Mouse (Mus musculus) midbrain, postnatal 0 days (tissue): ENCODE measurements around the gene Ccr10. TPM values are rescaled to one million over a fixed set of nuclear protein-coding genes. Genes with fewer than 3 reads are reported as not detected.
A peak's percentile ranks its signal among the peaks of the same experiment; 100 is the strongest.
"Not testable (repeated sequence)": the region's sequence is repeated elsewhere in the genome, so short reads cannot be mapped to it uniquely, and the experiment has no call there.

Source experiments
- ATAC-seq: fragments of 200-750 bp; cut with Nextera tagmentation; 2 replicates; pipeline ENCODE4 v1.8.0; 2017; ENCODE audit warnings: moderate number of reproducible peaks, mild to moderate bottlenecking, moderate TSS enrichment, moderate library complexity; ENCODE audit not compliant: low FRiP score
- DNase-seq: peaks from one replicate; pipeline ENCODE4 v3.0.0-alpha.2; 2015; ENCODE audit warnings: low spot score
- H3K27ac ChIP-seq: fragments of 300-500 bp; sonication (generic); 2 replicates; pipeline ENCODE4 v1.5.1; 2014; ENCODE audit warnings: low read depth, mild to moderate bottlenecking, low read length, mixed read lengths
- H3K27me3 ChIP-seq: fragments of 300-500 bp; sonication (generic); 2 replicates; pipeline ENCODE4 v1.6.1; 2014; ENCODE audit warnings: low read length, control low read depth, mixed read lengths; ENCODE audit not compliant: insufficient read depth
- H3K36me3 ChIP-seq: fragments of 300-500 bp; sonication (generic); 2 replicates; pipeline ENCODE4 v1.6.1; 2014; ENCODE audit warnings: low read length, control low read depth, mixed read lengths; ENCODE audit not compliant: insufficient read depth
- H3K4me1 ChIP-seq: fragments of 300-500 bp; sonication (generic); 2 replicates; pipeline ENCODE4 v1.6.1; 2014; ENCODE audit warnings: mild to moderate bottlenecking, control low read depth, antibody characterized with exemption, low read length, mixed read lengths; ENCODE audit not compliant: insufficient read depth
- H3K4me2 ChIP-seq: fragments of 300-500 bp; sonication (generic); 2 replicates; pipeline ENCODE4 v1.6.1; 2014; ENCODE audit warnings: low read depth, mild to moderate bottlenecking, low read length, mixed read lengths; ENCODE audit not compliant: poor library complexity, severe bottlenecking
- H3K4me3 ChIP-seq: fragments of 300-500 bp; sonication (generic); 2 replicates; pipeline ENCODE4 v1.5.1; 2014; ENCODE audit warnings: low read depth, mild to moderate bottlenecking, low read length, moderate library complexity
- H3K9ac ChIP-seq: fragments of 300-500 bp; sonication (generic); replicated peaks from 2 replicates; pipeline ENCODE4 v1.6.1; 2014; ENCODE audit warnings: mild to moderate bottlenecking, low read length, moderate library complexity, mixed read lengths; ENCODE audit not compliant: poor library complexity, severe bottlenecking
- H3K9me3 ChIP-seq: fragments of 300-500 bp; sonication (generic); 2 replicates; pipeline ENCODE4 v1.6.1; 2016; ENCODE audit warnings: low read length, control low read depth
- CTCF ChIP-seq: IDR thresholded peaks from 2 replicates; pipeline ENCODE4 v1.5.1; 2016; ENCODE audit warnings: antibody characterized with exemption, mild to moderate bottlenecking
- WGBS: fragments of 180-500 bp; shearing (Covaris S2); extraction: QIAGEN DNeasy Blood & Tissue Kit; methylation state at CpG from one replicate; pipeline ENCODE4 v1.1.7; 2014; 5-methylcytosine and 5-hydroxymethylcytosine counted together
- polyA plus RNA-seq: library from polyadenylated mRNA; unstranded; fragments of >200 nt; fragmentation: Nextera tagmentation; extraction: Ambion mirVana; gene quantifications from 2 replicates; pipeline ENCODE4 v1.2.1, GENCODE M21; 2015
- total RNA-seq: library from RNA; depleted of rRNA; stranded (reverse); fragments of >200 nt; gene quantifications from 2 replicates; pipeline ENCODE4 v1.2.3, GENCODE M21; 2014

Gene Ccr10
- total and polyA plus RNA-seq, 2 experiments from 2014 or later: 0.83 to 1.4 TPM

DNA sequence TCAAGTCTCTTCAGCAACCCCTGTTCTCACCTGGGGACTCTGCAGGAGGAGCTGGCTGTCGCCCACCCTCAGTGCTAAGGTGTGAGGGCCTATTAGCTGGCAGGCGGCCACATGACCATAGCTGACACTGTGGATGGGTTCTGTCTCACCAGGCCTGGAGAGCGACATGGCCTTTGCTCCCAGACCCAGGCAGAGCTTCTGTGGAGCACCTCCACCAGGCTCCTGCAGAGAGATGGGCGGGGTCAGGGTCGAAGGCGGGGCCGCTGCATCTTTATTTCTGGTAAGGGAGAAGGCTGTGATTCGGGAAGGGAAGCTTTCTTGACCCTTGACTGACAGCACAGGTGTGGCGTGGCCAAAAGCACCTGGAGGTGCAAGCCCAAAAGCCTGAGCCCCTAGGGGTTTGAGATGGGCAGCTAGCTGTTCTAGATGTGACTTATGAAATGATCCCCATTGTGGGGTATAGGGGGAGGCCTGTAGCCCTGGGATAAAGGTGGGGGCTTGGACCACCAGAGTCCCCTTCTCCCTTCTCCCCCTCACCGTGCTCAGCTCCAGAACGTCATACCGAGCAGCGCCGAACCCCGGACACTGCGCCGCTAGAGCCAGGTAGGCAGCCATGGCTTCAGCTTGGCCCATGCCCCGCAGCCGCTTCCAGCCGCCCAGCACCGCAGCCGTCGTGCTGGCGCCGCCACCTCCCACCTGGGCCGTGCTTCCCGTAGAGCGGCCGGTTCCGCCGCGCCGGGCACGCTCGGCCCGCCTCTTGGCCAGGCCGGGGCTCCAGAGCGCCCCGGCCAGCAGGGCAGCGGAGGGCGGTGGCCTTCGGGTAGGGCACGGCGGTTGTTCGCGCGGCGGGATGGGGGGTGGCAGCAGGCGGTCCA, 11.5 kb downstream of the Ccr10 start:
- ATAC-seq: no peak
- peaks cover 42% of the 10 kb centered on the region for H3K36me3 ChIP-seq
- WGBS: 30% methylated on average over 48 of the region's 49 CpGs
- H3K4me3 ChIP-seq: peak overlapping the region; percentile 9; the same call in 1 of the 2 replicates
- H3K27ac ChIP-seq: no peak overlapping the region
- no peak for DNase-seq
- peak overlapping the region; percentile 32; the same call in 1 of the 2 replicates for H3K4me2 ChIP-seq
- 0 out of 2 replicates have a peak overlapping the region, but pooled peaks have one; percentile 13 for H3K9ac ChIP-seq
- TF ChIP-seq CTCF: no peak
- H3K27me3 ChIP-seq: peaks cover 47% of the 10 kb centered on the region
- H3K9me3 ChIP-seq: no peaks in the 10 kb centered on the region
- no peaks in the 10 kb centered on the region for H3K4me1 ChIP-seq

DNA sequence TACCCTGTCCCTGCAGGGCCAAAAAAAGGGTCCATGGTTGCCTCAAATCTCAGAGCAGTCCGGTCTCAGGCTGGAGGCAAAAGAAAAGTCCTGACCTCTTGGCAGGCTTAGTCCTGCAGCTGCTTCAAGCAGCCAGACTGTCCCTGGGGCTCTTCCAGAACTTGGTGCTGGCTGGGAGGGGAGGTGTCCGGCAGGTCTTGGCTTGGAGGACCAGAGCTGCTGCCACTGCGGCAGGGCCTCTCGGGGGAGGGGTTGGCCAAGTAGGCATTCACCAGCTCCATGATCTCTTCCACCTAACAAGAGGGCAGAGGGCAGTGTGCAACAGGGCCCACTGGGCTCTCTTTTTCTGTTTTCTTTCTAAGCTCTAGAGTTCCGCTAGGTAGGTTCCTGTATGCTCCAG, 12.5 kb downstream of the Ccr10 start:
- no peak overlapping the region for H3K4me3 ChIP-seq
- no peak overlapping the region for H3K27ac ChIP-seq
- H3K27me3 ChIP-seq: peaks cover 37% of the 10 kb centered on the region
- peak; percentile 67 for DNase-seq
- no peak for TF ChIP-seq CTCF
- peaks cover 41% of the 10 kb centered on the region for H3K36me3 ChIP-seq
- 0 out of 2 replicates have a peak, but pooled peaks have one; percentile 16 for ATAC-seq
- no peak overlapping the region for H3K4me2 ChIP-seq
- no peak overlapping the region for H3K9ac ChIP-seq
- no peaks in the 10 kb centered on the region for H3K4me1 ChIP-seq
- 51% methylated on average over 5 of the region's 5 CpGs for WGBS
- H3K9me3 ChIP-seq: no peaks in the 10 kb centered on the region

DNA sequence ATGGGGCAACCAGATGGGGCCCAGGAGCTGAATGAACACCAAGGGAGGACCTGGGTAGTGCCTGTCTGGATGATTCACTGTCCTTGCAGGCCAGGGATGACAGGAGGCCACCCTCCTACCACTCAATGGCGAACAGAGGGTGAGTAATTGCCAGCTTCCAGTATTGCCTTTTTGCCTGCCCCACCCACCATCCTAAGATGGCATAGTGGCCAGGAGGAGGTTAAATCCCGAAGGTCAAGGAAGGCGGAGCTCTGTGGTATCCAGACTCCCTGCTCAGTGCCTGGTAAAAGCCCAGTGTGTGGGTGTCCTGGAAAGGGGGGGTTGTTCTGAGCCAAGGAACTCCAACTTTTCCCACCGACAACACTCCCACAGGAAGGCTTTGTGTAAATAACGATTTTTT, 12.9 kb downstream of the Ccr10 start:
- no peak for ATAC-seq
- WGBS: 58% methylated on average over 5 of the region's 5 CpGs

DNA sequence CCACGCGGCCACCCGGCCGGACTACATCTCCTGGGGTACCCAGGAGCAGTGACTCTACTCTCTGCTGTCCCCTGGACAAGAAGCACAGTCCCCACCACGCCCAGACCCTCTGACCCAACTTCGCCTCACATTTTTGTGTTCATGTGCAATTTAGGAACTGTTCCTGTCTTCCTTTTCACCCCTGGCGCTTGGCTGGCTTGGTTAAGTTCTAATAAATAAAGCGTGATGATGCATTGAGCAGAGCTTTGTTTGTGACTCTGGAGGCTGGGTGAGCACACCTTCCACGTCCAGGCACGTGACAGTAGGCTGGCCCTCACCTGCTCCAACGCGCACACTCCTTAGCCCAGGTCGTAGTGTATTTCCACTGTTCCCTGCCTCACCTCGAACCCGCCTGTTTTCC, 13.7 kb downstream of the Ccr10 start:
- Histone ChIP-seq H3K4me2 (no peak overlapping the region), H3K27me3 (peaks cover 25% of the 10 kb centered on the region), H3K4me1 (no peaks in the 10 kb centered on the region), H3K27ac (no peak overlapping the region), H3K9me3 (no peaks in the 10 kb centered on the region), H3K9ac (no peak overlapping the region), H3K36me3 (peaks cover 32% of the 10 kb centered on the region), H3K4me3 (no peak overlapping the region)
- ATAC-seq (no peak), DNase-seq (no peak)
- no peak for TF ChIP-seq CTCF
- 91% methylated on average over 15 of the region's 15 CpGs for WGBS

More for the DNA sequence above, 12.9 kb downstream of the Ccr10 start:
- Histone ChIP-seq H3K4me2 (no peak overlapping the region), H3K4me1 (no peaks in the 10 kb centered on the region), H3K4me3 (no peak overlapping the region), H3K27ac (no peak overlapping the region), H3K36me3 (peaks cover 37% of the 10 kb centered on the region), H3K9me3 (no peaks in the 10 kb centered on the region), H3K9ac (no peak overlapping the region), H3K27me3 (peaks cover 33% of the 10 kb centered on the region)
- DNase-seq: no peak
- no peak for TF ChIP-seq CTCF

DNA sequence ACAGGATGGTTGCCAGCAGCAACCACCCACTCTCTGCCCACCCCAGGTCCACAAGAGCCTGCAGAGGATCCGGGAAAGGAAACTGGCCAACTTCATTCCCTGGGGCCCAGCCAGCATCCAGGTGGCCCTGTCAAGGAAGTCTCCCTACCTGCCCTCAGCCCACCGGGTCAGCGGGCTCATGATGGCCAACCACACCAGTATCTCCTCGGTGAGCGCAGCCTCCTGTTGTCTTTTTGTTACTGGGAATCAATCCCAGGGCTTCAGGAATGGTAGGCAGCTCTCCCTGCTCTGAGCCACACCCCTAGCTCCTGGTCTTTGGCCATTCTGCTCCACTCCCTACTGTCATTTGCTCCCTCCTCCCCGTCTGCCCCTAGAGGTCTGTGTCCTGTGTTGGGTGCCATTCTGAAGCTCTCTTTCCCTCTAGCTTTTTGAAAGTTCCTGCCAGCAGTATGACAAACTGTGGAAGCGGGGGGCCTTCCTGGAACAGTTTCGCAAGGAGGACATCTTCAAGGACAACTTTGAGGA, 14.2 kb downstream of the Ccr10 start:
- H3K4me2 ChIP-seq, H3K9me3 ChIP-seq, H3K27ac ChIP-seq, H3K9ac ChIP-seq, H3K4me1 ChIP-seq, ATAC-seq, DNase-seq, H3K4me3 ChIP-seq: not testable (repeated sequence)
- peaks cover 27% of the 10 kb centered on the region for H3K36me3 ChIP-seq
- peaks cover 20% of the 10 kb centered on the region for H3K27me3 ChIP-seq
- 82% methylated on average over 6 of the region's 8 CpGs for WGBS

DNA sequence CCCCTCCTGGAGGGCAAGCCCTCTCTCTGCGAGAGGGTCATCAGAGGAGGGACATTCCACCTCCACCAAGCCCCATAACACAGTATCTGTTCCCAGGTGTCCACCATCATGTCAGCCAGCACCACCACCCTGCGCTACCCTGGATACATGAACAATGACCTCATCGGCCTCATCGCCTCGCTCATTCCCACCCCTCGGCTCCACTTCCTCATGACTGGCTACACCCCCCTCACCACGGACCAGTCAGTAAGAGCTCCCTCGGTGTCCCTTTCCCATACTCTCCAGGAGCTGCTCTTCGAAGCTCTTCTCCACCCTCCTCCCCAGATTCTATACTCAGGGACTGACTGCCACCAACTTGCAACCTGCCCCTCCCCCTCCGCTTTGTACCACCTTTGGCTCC, 15.1 kb downstream of the Ccr10 start:
- H3K9ac ChIP-seq, H3K4me1 ChIP-seq, DNase-seq, H3K9me3 ChIP-seq, H3K4me3 ChIP-seq, ATAC-seq, H3K27ac ChIP-seq, H3K4me2 ChIP-seq: not testable (repeated sequence)
- peaks cover 20% of the 10 kb centered on the region for H3K36me3 ChIP-seq
- peaks cover 13% of the 10 kb centered on the region for H3K27me3 ChIP-seq
- 70% methylated on average over 7 of the region's 10 CpGs for WGBS
